Mouse (Mus musculus) liver, embryonic 16.5 days (tissue): Measurements from ENCODE around the gene Hsp90ab1. TPM values are rescaled to one million over a fixed set of nuclear protein-coding genes. Genes with fewer than 3 reads are reported as not detected.

Experiments used
- ATAC-seq: fragments of 200-750 bp; cut with Nextera tagmentation; 2 replicates; pipeline ENCODE4 v1.8.0; 2017; ENCODE audit warnings: low read depth, mild to moderate bottlenecking, moderate number of reproducible peaks, moderate library complexity
- H3K27ac ChIP-seq: fragments of 300-500 bp; sonication (generic); 2 replicates; pipeline ENCODE4 v1.5.1; 2014; ENCODE audit warnings: mild to moderate bottlenecking, low read length
- H3K27me3 ChIP-seq: fragments of 300-500 bp; sonication (generic); 2 replicates; pipeline ENCODE4 v1.6.1; 2014; ENCODE audit warnings: low read depth, low read length, mixed read lengths; ENCODE audit not compliant: control insufficient read depth, insufficient read depth
- H3K36me3 ChIP-seq: fragments of 300-500 bp; sonication (generic); 2 replicates; pipeline ENCODE4 v1.6.1; 2014; ENCODE audit warnings: mild to moderate bottlenecking; ENCODE audit not compliant: control insufficient read depth, insufficient read depth
- H3K4me1 ChIP-seq: fragments of 300-500 bp; sonication (generic); 2 replicates; pipeline ENCODE4 v1.6.1; 2014; ENCODE audit warnings: low read depth, low read length, mixed read lengths; ENCODE audit not compliant: control insufficient read depth
- H3K4me2 ChIP-seq: fragments of 300-500 bp; sonication (generic); 2 replicates; pipeline ENCODE4 v1.6.1; 2014; ENCODE audit warnings: low read depth, low read length, mixed read lengths
- H3K4me3 ChIP-seq: fragments of 300-500 bp; sonication (generic); 2 replicates; pipeline ENCODE4 v1.5.1; 2014; ENCODE audit warnings: low read depth, mild to moderate bottlenecking, low read length
- H3K9ac ChIP-seq: fragments of 300-500 bp; sonication (generic); 2 replicates; pipeline ENCODE4 v1.6.1; 2014; ENCODE audit warnings: low read depth, low read length
- H3K9me3 ChIP-seq: fragments of 300-500 bp; sonication (generic); replicated peaks from 2 replicates; pipeline ENCODE4 v1.6.1; 2016; ENCODE audit warnings: low read length; ENCODE audit not compliant: control insufficient read depth
- WGBS: fragments of 180-500 bp; shearing (Covaris S2); extraction: QIAGEN DNeasy Blood & Tissue Kit; methylation state at CpG from one replicate; pipeline ENCODE4 v1.1.7; 2014; ENCODE audit not compliant: insufficient replicate concordance; 5-methylcytosine and 5-hydroxymethylcytosine counted together
- polyA plus RNA-seq: library from polyadenylated mRNA; unstranded; fragments of >200 nt; fragmentation: Nextera tagmentation; extraction: Ambion mirVana; gene quantifications from 2 replicates; pipeline ENCODE4 v1.2.1, GENCODE M21; 2015

The Hsp90ab1 gene
- polyA plus RNA-seq, 1 experiment from 2014 or later = 564 TPM

DNA sequence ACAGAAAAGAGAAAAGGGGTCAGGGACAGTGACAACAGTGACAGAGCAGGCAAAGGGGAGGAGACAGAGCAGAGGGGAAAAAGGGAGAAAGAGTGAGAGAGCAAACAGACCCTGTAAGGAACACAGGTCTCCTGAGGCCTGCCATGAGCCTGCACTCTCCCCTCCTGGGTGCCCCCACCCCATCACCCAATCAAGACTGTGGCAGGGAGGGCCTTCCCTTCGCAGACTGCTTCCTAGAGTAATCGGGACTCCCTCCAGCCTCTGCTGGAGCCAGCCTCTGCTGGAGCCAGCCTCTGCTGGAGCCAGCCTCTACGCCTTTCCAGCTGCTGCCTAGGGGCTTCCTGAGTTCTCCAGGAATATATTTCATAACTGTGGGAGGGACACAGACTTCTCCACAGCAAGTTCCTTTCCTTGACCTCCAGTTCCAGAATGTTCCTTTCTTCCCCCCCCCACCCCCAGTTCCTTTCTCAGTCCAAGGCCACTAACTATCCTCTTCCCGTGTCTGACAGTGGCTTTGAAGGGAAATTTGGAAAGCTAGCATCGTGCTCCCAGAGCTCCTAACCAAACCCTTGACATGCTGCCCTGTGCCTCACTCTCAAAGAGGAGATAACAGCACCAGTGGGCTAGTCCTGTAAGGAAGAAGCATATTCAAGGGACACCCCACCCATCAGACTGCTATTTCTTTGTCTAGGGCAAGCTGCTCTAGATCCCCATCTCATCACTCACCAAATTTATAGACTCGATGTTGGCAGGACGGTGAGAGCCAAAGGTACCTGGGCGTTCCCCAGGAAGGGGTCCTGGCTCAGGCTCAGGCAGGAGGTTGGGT, 19.7 kb upstream of the Hsp90ab1 start:
- peak; percentile 45 for ATAC-seq

DNA sequence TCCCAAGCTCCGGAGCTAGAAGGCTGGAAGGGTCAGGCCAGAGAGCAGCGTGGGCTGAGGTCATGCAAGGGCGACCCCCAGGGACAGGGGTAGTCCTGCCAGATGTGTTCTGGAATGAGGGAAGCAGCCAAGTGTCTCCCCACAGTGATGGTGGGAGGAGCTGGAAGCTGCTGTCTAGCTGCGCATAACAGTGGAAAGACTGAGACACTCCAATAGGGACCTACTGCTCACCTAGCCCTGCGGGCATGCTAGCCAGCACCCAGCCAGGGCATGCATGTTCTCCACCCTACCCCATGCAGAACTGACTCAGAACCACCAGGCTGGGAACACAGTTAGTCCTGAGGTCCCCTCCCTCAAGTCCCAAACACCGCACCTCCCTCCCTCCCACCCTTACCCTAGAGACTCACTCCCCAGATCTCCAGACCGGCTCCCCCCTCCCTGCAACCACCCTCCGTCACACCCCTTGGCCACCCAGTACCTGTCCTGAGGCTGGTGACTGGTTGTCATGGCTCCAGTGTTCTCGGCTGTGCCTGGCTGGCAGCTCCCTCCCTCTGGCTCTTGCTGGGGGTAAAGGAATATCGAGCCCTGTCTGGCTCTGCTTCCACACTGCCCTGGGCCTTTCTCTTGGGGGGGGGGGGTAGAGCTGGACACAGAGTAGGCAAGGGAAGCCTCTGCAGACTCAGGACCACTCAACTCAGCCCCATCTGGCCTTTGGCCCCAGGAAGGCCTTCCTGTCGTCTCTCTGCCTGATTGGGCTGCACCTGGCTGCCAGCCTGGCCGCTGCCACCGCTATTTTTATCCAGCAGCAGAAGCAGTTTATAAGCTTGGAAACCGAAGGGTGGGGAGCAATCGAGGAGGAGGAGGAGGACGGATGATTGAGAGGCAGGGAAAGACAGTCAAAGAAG, 18.9 kb upstream of the Hsp90ab1 start:
- H3K36me3 ChIP-seq = peaks cover 34% of the 10 kb centered on the region
- peak overlapping the region; percentile 95 for H3K27ac ChIP-seq
- H3K4me2 ChIP-seq = peak overlapping the region; percentile 99
- H3K27me3 ChIP-seq = no peaks in the 10 kb centered on the region
- H3K9me3 ChIP-seq = no peaks in the 10 kb centered on the region
- peak overlapping the region; percentile 91 for H3K9ac ChIP-seq
- 54% methylated on average over 16 of the region's 16 CpGs for WGBS
- ATAC-seq = no peak
- H3K4me1 ChIP-seq = peaks cover 52% of the 10 kb centered on the region
- peak overlapping the region; percentile 92 for H3K4me3 ChIP-seq

More for the DNA sequence above, 19.7 kb upstream of the Hsp90ab1 start:
- Histone ChIP-seq H3K36me3 (peaks cover 26% of the 10 kb centered on the region), H3K4me3 (peak overlapping the region; percentile 92), H3K9ac (peak overlapping the region; percentile 91), H3K27ac (peak overlapping the region; percentile 95), H3K9me3 (no peaks in the 10 kb centered on the region), H3K4me2 (peak overlapping the region; percentile 99), H3K27me3 (no peaks in the 10 kb centered on the region), H3K4me1 (peaks cover 57% of the 10 kb centered on the region)
- WGBS = 23% methylated on average over 8 of the region's 8 CpGs

DNA sequence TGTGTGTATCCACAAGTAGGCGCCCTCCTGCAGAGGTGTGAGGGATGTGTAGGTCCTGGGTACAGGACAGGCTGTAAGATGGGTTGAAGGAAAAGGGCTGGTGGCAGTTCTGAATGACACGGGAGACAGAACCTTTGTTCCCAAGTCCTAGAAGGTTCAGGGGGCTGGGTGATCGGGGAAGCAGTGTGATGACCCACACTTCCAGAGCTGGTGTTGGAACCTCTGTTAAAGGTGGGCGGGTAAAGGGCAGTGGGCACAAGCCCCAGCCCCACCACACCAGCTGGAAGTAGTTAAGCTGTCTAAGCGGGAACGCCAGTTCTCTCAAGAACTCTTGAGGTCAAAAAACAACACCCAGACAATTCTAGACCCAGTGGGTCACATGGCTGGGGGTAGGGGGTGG, 17.3 kb upstream of the Hsp90ab1 start:
- H3K27ac ChIP-seq = no peak overlapping the region
- 89% methylated on average over 6 of the region's 6 CpGs for WGBS
- H3K9ac ChIP-seq = no peak overlapping the region
- no peak overlapping the region for H3K4me2 ChIP-seq
- no peak overlapping the region for H3K4me3 ChIP-seq
- no peaks in the 10 kb centered on the region for H3K9me3 ChIP-seq
- peaks cover 38% of the 10 kb centered on the region for H3K4me1 ChIP-seq
- no peaks in the 10 kb centered on the region for H3K27me3 ChIP-seq
- H3K36me3 ChIP-seq = peaks cover 47% of the 10 kb centered on the region
- no peak for ATAC-seq

DNA sequence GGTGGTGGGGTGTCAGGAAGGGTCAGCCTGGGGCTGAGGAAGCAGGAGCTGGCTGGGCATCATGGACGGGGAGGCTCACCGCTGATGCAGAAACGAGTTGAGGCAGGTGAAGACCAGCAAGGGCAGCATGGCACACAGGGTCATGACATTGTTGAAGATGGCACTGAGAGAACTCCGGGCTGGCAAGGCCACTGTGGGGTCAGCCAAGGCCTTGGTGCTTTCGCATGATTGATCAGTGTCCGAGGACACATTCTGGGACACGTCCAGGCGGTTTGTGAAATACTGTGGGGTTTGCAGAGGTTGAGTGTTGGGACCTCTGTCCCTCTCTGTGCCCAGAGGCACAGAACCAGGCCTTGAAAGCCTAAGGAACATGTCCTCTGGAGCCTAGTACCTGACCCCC, 16.8 kb upstream of the Hsp90ab1 start:
- Histone ChIP-seq H3K36me3 (peaks cover 53% of the 10 kb centered on the region), H3K9ac (no peak overlapping the region), H3K9me3 (no peaks in the 10 kb centered on the region), H3K4me2 (no peak overlapping the region), H3K27ac (no peak overlapping the region), H3K27me3 (no peaks in the 10 kb centered on the region), H3K4me3 (no peak overlapping the region), H3K4me1 (peaks cover 40% of the 10 kb centered on the region)
- 86% methylated on average over 8 of the region's 8 CpGs for WGBS
- ATAC-seq = no peak

DNA sequence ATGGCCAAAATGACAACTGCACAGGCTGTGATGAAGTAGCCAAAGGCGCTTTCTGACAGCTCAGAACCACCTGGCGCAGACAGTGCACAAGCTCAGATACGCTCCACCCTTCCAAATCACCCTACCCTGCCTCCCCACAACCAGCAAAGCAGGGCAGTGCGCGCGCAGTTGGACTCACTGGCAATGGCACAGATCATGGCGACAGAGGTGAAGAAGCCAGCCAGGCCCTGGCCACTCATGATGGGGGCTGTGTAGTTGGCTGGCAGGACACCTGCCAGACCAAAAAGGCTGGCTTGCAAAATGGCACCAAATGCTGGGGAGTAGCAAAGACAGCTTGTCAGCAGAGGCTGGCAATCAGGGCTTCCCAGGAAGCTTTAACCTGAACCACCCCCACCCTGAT, 16.2 kb upstream of the Hsp90ab1 start:
- H3K4me1 ChIP-seq = peaks cover 41% of the 10 kb centered on the region
- no peak for ATAC-seq
- no peak overlapping the region for H3K4me2 ChIP-seq
- peaks cover 59% of the 10 kb centered on the region for H3K36me3 ChIP-seq
- no peak overlapping the region for H3K9ac ChIP-seq
- H3K27ac ChIP-seq = no peak overlapping the region
- 96% methylated on average over 7 of the region's 7 CpGs for WGBS
- H3K9me3 ChIP-seq = no peaks in the 10 kb centered on the region
- H3K4me3 ChIP-seq = no peak overlapping the region
- H3K27me3 ChIP-seq = no peaks in the 10 kb centered on the region

DNA sequence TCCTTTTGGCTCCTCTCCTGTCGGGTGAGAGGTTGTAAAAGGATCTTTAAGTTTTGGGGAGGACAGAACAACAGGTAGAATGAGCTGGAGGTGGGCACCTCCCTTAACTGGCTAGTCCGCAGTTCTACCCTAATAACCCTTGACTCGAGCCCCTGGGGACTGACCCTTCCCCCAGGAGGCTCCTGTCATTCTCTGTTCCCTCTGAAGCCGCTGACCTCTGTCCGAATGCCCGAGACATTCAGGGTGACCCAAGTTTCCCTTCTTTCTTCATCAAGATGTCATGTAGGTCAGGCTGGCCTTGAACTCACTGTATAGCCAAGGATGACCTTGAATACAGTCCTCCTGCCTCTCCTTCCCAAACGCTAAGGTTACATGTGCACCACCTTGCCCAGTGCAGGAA, 15.3 kb upstream of the Hsp90ab1 start:
- ATAC-seq = no peak
- H3K9ac ChIP-seq = no peak overlapping the region
- no peak overlapping the region for H3K4me2 ChIP-seq
- H3K27ac ChIP-seq = no peak overlapping the region
- H3K4me1 ChIP-seq = peaks cover 42% of the 10 kb centered on the region
- H3K27me3 ChIP-seq = no peaks in the 10 kb centered on the region
- peaks cover 59% of the 10 kb centered on the region for H3K36me3 ChIP-seq
- H3K9me3 ChIP-seq = no peaks in the 10 kb centered on the region
- H3K4me3 ChIP-seq = no peak overlapping the region
- 82% methylated on average over 7 of the region's 7 CpGs for WGBS

DNA sequence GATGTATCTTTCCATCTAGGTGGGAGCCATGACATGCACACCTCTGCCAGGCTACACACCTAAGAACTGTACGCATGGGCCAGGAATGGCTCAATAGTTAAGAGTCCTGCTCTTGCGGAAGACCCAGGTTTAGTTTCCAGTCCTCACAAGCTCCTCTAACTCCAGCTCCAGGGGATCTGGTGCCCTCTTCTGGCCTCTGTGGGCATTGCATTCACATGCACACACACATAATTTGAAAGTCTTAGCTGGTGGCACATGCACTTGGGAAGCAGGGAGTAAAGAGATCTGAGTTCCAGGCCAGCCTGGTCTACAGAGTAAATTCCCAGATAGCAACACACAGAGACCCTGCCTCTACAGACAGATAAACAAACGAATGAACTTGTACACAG, 13.4 kb upstream of the Hsp90ab1 start:
- H3K27me3 ChIP-seq = no peaks in the 10 kb centered on the region
- no peak overlapping the region for H3K9ac ChIP-seq
- no peak overlapping the region for H3K4me2 ChIP-seq
- no peak overlapping the region for H3K4me3 ChIP-seq
- 90% methylated on average over 3 of the region's 3 CpGs for WGBS
- ATAC-seq = no peak
- no peaks in the 10 kb centered on the region for H3K9me3 ChIP-seq
- peaks cover 42% of the 10 kb centered on the region for H3K4me1 ChIP-seq
- H3K27ac ChIP-seq = no peak overlapping the region
- peaks cover 59% of the 10 kb centered on the region for H3K36me3 ChIP-seq

DNA sequence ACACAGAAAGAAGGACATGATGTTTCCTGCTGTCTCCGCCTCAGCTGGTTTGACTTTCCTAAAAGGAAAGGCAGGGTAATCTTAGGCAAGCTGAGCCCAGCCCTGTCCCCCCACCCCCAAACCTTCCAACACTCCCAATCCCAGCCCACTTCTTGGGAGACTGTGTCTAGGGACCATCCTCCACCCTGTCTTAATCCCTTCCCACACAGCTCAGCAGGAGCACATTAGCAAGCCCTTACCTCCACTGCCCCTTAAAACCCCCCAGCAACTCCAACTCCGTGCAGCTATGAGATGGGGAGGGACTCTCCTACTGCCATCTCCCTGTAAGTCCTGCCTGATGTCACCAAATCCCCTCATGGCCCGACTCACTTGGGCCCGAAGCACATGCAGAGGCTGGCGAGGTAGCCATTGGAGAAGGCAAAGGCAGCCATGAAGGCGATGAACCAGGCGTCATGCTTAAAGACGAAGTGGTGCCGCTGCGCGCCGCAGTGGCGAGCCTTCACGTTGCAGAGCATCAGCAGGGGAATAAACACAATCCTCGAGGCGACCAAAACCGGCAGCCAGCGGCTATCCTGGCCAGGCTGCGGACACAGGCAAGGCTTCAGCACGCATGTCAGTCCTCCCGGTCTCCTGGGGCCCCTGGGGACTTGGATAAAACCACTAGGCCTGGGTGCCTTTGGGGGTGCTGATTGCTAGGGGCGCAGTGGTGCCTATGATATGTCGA, 12.8 kb upstream of the Hsp90ab1 start:
- no peaks in the 10 kb centered on the region for H3K9me3 ChIP-seq
- no peak overlapping the region for H3K9ac ChIP-seq
- H3K27me3 ChIP-seq = no peaks in the 10 kb centered on the region
- 82% methylated on average over 23 of the region's 23 CpGs for WGBS
- H3K4me1 ChIP-seq = peaks cover 45% of the 10 kb centered on the region
- peaks cover 59% of the 10 kb centered on the region for H3K36me3 ChIP-seq
- no peak for ATAC-seq
- H3K4me2 ChIP-seq = no peak overlapping the region
- H3K4me3 ChIP-seq = no peak overlapping the region
- peak overlapping the region; percentile 66 for H3K27ac ChIP-seq
